In the genomic region with DNA sequence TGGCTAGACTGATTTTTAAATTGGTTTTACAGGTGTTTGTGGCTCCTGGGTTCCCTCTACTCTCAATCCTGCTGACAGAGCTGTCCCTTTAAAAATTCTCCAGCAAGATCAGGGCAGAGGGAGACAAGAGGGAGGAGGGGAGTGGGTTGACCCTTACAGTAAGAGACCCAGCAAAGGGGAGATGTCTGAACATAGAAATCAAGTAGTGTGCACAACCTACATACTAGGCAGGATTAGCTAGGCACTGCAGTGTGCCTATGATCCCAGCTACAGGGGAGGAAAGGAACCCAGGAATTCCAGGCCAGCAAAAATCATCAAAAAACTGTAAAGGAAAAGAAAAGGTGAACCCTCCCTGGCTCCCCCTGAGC, we compare ENCODE assay signal across 17 mouse cellular contexts.
A peak's percentile ranks its signal among the peaks of the same experiment; 100 is the strongest.
DNase-seq lines count a peak whose midpoint lies in the region; ATAC-seq lines count a peak whose summit lies in the region.
"Had no signal": no experiment of that assay in that cellular context is flagged by ENCODE, and none has a peak within 500 bp of the region (broad histone marks: within the 10 kb centered on the region; RNA-seq: fewer than 3 reads in every experiment).

No protein-coding gene starts in this region.

- DNase-seq in kidney, postnatal 25 days: no peak
- DNase-seq in adrenal gland, adult 2 months: no peak
- no peak for DNase-seq in testis, postnatal 14 days (ENCODE audit: low spot score)
- DNase-seq: adrenal gland, adult 8-10 months; cerebellum, postnatal 25 days; gastrocnemius, postnatal 25 days; heart, postnatal 10 days; lung, postnatal 10 days had no signal

- peak overlapping the region; percentile 85 for H3K27ac ChIP-seq in kidney, embryonic 15.5 days
- H3K27ac ChIP-seq in forebrain, embryonic 15.5 days (replicated peaks): peak overlapping the region; percentile 95
- H3K27ac ChIP-seq in hindbrain, embryonic 15.5 days (replicated peaks): peak overlapping the region; percentile 76
- peak overlapping the region; percentile 48; the same call in 1 of the 2 replicates for H3K27ac ChIP-seq in midbrain, embryonic 16.5 days (ENCODE audit: low read length)
- H3K27ac ChIP-seq: heart, embryonic 10.5 days; intestine, embryonic 15.5 days; limb, embryonic 13.5 days had no signal

- H3K4me3 ChIP-seq in kidney, embryonic 15.5 days (replicated peaks): no peak overlapping the region
- H3K4me3 ChIP-seq in forebrain, embryonic 15.5 days: no peak overlapping the region
- H3K4me3 ChIP-seq in hindbrain, embryonic 15.5 days: no peak overlapping the region
- no peak overlapping the region for H3K4me3 ChIP-seq in midbrain, embryonic 16.5 days (ENCODE audit: low read depth, low read length)
- H3K4me3 ChIP-seq: heart, embryonic 10.5 days; intestine, embryonic 15.5 days; limb, embryonic 13.5 days; megakaryocyte, embryonic 14.5 days had no signal

- peaks cover 28% of the 10 kb centered on the region for H3K4me1 ChIP-seq in kidney, embryonic 15.5 days
- peaks cover 56% of the 10 kb centered on the region for H3K4me1 ChIP-seq in forebrain, embryonic 15.5 days
- peaks cover 45% of the 10 kb centered on the region for H3K4me1 ChIP-seq in hindbrain, embryonic 15.5 days (replicated peaks)
- peaks cover 36% of the 10 kb centered on the region for H3K4me1 ChIP-seq in midbrain, embryonic 16.5 days (ENCODE audit: control insufficient read depth, insufficient read depth, low read length)
- H3K4me1 ChIP-seq: heart, embryonic 10.5 days; intestine, embryonic 15.5 days; limb, embryonic 13.5 days; megakaryocyte, embryonic 14.5 days had no signal

- no peaks in the 10 kb centered on the region for H3K36me3 ChIP-seq in kidney, embryonic 15.5 days
- H3K36me3 ChIP-seq in forebrain, embryonic 15.5 days: no peaks in the 10 kb centered on the region
- no peaks in the 10 kb centered on the region for H3K36me3 ChIP-seq in hindbrain, embryonic 15.5 days
- H3K36me3 ChIP-seq in midbrain, embryonic 16.5 days (ENCODE audit: control insufficient read depth, insufficient read depth, low read length): no peaks in the 10 kb centered on the region
- H3K36me3 ChIP-seq: heart, embryonic 10.5 days; intestine, embryonic 15.5 days; limb, embryonic 13.5 days had no signal

- H3K9ac ChIP-seq in kidney, embryonic 15.5 days: no peak overlapping the region
- H3K9ac ChIP-seq in forebrain, embryonic 15.5 days (replicated peaks): no peak overlapping the region
- H3K9ac ChIP-seq in hindbrain, embryonic 15.5 days: no peak overlapping the region
- no peak overlapping the region for H3K9ac ChIP-seq in midbrain, embryonic 16.5 days (ENCODE audit: low read depth, low read length)
- H3K9ac ChIP-seq: intestine, embryonic 15.5 days; limb, embryonic 13.5 days had no signal

- ATAC-seq in kidney, embryonic 15.5 days (replicated peaks; ENCODE audit: low FRiP score): 0 out of 2 replicates have a peak, but pooled peaks have one; percentile 37
- ATAC-seq in forebrain, embryonic 15.5 days (replicated peaks): peak; percentile 37
- 0 out of 2 replicates have a peak, but pooled peaks have one; percentile 27 for ATAC-seq in hindbrain, embryonic 15.5 days (ENCODE audit: low FRiP score, low read depth)
- peak; percentile 20; the same call in 1 of the 2 replicates for ATAC-seq in midbrain, embryonic 16.5 days
- ATAC-seq in activated CD4-positive, CD25-positive, alpha-beta regulatory T cell, adult 4 months: no peak
- ATAC-seq: intestine, embryonic 15.5 days had no signal

- peak overlapping the region; percentile 45; the same call in 1 of the 2 replicates for H3K4me2 ChIP-seq in kidney, embryonic 15.5 days
- no peak overlapping the region for H3K4me2 ChIP-seq in forebrain, embryonic 15.5 days (replicated peaks)
- 0 out of 2 replicates have a peak overlapping the region, but pooled peaks have one; percentile 11 for H3K4me2 ChIP-seq in hindbrain, embryonic 15.5 days
- no peak overlapping the region for H3K4me2 ChIP-seq in midbrain, embryonic 16.5 days (ENCODE audit: low read length)
- H3K4me2 ChIP-seq: intestine, embryonic 15.5 days; limb, embryonic 13.5 days had no signal

- H3K27me3 ChIP-seq in kidney, embryonic 15.5 days: peaks cover 11% of the 10 kb centered on the region
- no peaks in the 10 kb centered on the region for H3K27me3 ChIP-seq in forebrain, embryonic 15.5 days
- no peaks in the 10 kb centered on the region for H3K27me3 ChIP-seq in hindbrain, embryonic 15.5 days
- H3K27me3 ChIP-seq in midbrain, embryonic 16.5 days (ENCODE audit: control insufficient read depth, insufficient read depth, low read depth, low read length): no peaks in the 10 kb centered on the region

- H3K9me3 ChIP-seq in kidney, embryonic 15.5 days (replicated peaks): no peaks in the 10 kb centered on the region; the same call in 1 of the 2 replicates
- H3K9me3 ChIP-seq in forebrain, embryonic 15.5 days: no peaks in the 10 kb centered on the region
- H3K9me3 ChIP-seq in hindbrain, embryonic 15.5 days: no peaks in the 10 kb centered on the region
- H3K9me3 ChIP-seq in midbrain, embryonic 16.5 days (replicated peaks; ENCODE audit: control insufficient read depth, low read length, poor library complexity, severe bottlenecking): no peaks in the 10 kb centered on the region
- H3K9me3 ChIP-seq: heart, embryonic 10.5 days; intestine, embryonic 15.5 days; limb, embryonic 13.5 days had no signal

Comparison
In these comparisons a context has a peak if more than half of its experiments do, and no peak if none do; other contexts are left out.
1. H3K4me2 ChIP-seq: peak in kidney, embryonic 15.5 days (single experiment) and hindbrain, embryonic 15.5 days (single experiment); none in forebrain, embryonic 15.5 days (single experiment) and midbrain, embryonic 16.5 days (single experiment).
2. Peak in every context shown above with its lines, with median percentiles within 50 percentile points of each other: H3K27ac ChIP-seq.